Mouse (Mus musculus) liver, adult 2 months (tissue): ENCODE data around the gene Acvr2b. TPM values are rescaled to one million over a fixed set of nuclear protein-coding genes. Genes with fewer than 3 reads are reported as not detected.

Source experiments
- DNase-seq: peaks from one replicate; pipeline ENCODE4 v3.0.0-alpha.2; 2011; ENCODE audit warnings: low read depth, low spot score; ENCODE audit errors: extremely low read depth
- H3K27ac ChIP-seq: fragments of 200-500 bp; replicated peaks from 2 replicates; pipeline ENCODE4 v1.5.1; 2012; ENCODE audit warnings: low read depth, mild to moderate bottlenecking, control low read depth, inconsistent platforms, low read length; ENCODE audit not compliant: insufficient read depth
- H3K27me3 ChIP-seq: fragments of 200-500 bp; 2 replicates; pipeline ENCODE4 v1.6.1; 2012; ENCODE audit warnings: mild to moderate bottlenecking, moderate library complexity, low read length, inconsistent platforms; ENCODE audit not compliant: control insufficient read depth, insufficient read depth
- H3K36me3 ChIP-seq: fragments of 200-500 bp; 2 replicates; pipeline ENCODE4 v1.6.1; 2012; ENCODE audit warnings: low read length, inconsistent platforms; ENCODE audit not compliant: control insufficient read depth, insufficient read depth
- H3K4me1 ChIP-seq: fragments of 200-500 bp; 2 replicates; pipeline ENCODE4 v1.6.1; 2011; ENCODE audit warnings: low read length; ENCODE audit not compliant: control insufficient read depth, insufficient read depth
- H3K4me3 ChIP-seq: fragments of 200-500 bp; 2 replicates; pipeline ENCODE4 v1.5.1; 2011; ENCODE audit warnings: low read depth, mild to moderate bottlenecking, control low read depth, low read length, moderate library complexity; ENCODE audit not compliant: insufficient read depth
- H3K79me2 ChIP-seq: fragments of 200-500 bp; 2 replicates; pipeline ENCODE4 v1.6.1; 2012; ENCODE audit warnings: inconsistent platforms, mild to moderate bottlenecking, low read length, moderate library complexity; ENCODE audit not compliant: control insufficient read depth, insufficient read depth
- H3K9ac ChIP-seq: fragments of 200-500 bp; 2 replicates; pipeline ENCODE4 v1.6.1; 2012; ENCODE audit warnings: low read depth, mild to moderate bottlenecking, control low read depth, inconsistent platforms, low read length
- CTCF ChIP-seq: fragments of 200-500 bp; IDR thresholded peaks from 2 replicates; pipeline ENCODE4 v1.5.1; 2011; ENCODE audit warnings: low read depth, low read length, control low read depth
- POLR2A ChIP-seq: fragments of 200-500 bp; IDR thresholded peaks from 2 replicates; pipeline ENCODE4 v1.6.1; 2011; ENCODE audit warnings: low read length, control low read depth; ENCODE audit not compliant: insufficient read depth; ENCODE audit errors: extremely low read depth
- WGBS: fragments of 180-500 bp; shearing (Covaris S2); methylation state at CpG from one replicate; pipeline ENCODE4 v1.1.7; 2018; 5-methylcytosine and 5-hydroxymethylcytosine counted together
- polyA plus RNA-seq: library from polyadenylated mRNA; depleted of rRNA; stranded (reverse); fragments of >200 nt; gene quantifications from 2 replicates; pipeline ENCODE4 v1.2.3, GENCODE M21; 2012; rRNA removed
- total RNA-seq: library from RNA; depleted of rRNA; stranded (reverse); fragments of >200 nt; gene quantifications from 2 replicates; pipeline ENCODE4 v1.2.3, GENCODE M21; 2014; rRNA removed

Acvr2b gene
- 3.7 and 4.2 TPM in 2 replicates for total RNA-seq
- polyA plus RNA-seq, result 2.8 and 4.8 TPM in 2 replicates

- Histone ChIP-seq H3K9ac (peak within 1 kb of the TSS; percentile 98), H3K36me3 (no peaks in the 10 kb centered on the region), H3K4me1 (peaks cover 12% of the 10 kb centered on the region; the same call in 1 of the 2 replicates), H3K27me3 (no peaks in the 10 kb centered on the region), H3K4me3 (peak within 1 kb of the TSS; percentile 93), H3K79me2 (peaks cover 24% of the 10 kb centered on the region), H3K27ac (peak within 1 kb of the TSS; percentile 95)
- TF ChIP-seq CTCF (peak; percentile 39; the same call in 1 of the 2 replicates), POLR2A (0 out of 2 replicates have a peak, but pooled peaks have one; percentile 32)
- WGBS, result under 1% methylated on average over 24 of the region's 32 CpGs
- peak; percentile 71 for DNase-seq
Measured at GRCm38 (mm10) chr9:119401801-119402214, at the start of gene Acvr2b. Gene Acvr2b, plus strand, starts transcription at chr9:119402118.

GRCm38 (mm10) chr9:119353926-119354325 lies 48.0 kb upstream of the Acvr2b start:
- 28% methylated on average over 6 of the region's 6 CpGs for WGBS
- H3K9ac ChIP-seq, result no peak overlapping the region
- no peak overlapping the region for H3K4me3 ChIP-seq
- peaks cover 5% of the 10 kb centered on the region; the same call in 1 of the 2 replicates for H3K36me3 ChIP-seq
- H3K4me1 ChIP-seq, result peaks cover 3% of the 10 kb centered on the region
- H3K27ac ChIP-seq, result no peak overlapping the region
- H3K27me3 ChIP-seq, result no peaks in the 10 kb centered on the region
- DNase-seq, result peak; percentile 58
- no peak for TF ChIP-seq POLR2A
- no peak for TF ChIP-seq CTCF
- peaks cover 3% of the 10 kb centered on the region; the same call in 1 of the 2 replicates for H3K79me2 ChIP-seq

GRCm38 (mm10) chr9:119355943-119356342 lies 46.0 kb upstream of the Acvr2b start:
- no peaks in the 10 kb centered on the region for H3K27me3 ChIP-seq
- H3K4me3 ChIP-seq, result no peak overlapping the region
- WGBS, result 78% methylated on average over 6 of the region's 6 CpGs
- TF ChIP-seq CTCF (no peak), POLR2A (no peak)
- no peak overlapping the region for H3K27ac ChIP-seq
- no peak for DNase-seq
- peaks cover 16% of the 10 kb centered on the region; the same call in 1 of the 2 replicates for H3K36me3 ChIP-seq
- peaks cover 15% of the 10 kb centered on the region; the same call in 1 of the 2 replicates for H3K79me2 ChIP-seq
- no peaks in the 10 kb centered on the region for H3K4me1 ChIP-seq
- no peak overlapping the region for H3K9ac ChIP-seq

GRCm38 (mm10) chr9:119357331-119358057 lies 44.4 kb upstream of the Acvr2b start, which contains the start of gene Xylb:
Gene Xylb, plus strand, starts transcription at chr9:119357381.
- peak; percentile 93 for TF ChIP-seq POLR2A
- TF ChIP-seq CTCF, result peak; percentile 90
- peak within 1 kb of the TSS; percentile 80 for H3K27ac ChIP-seq
- H3K79me2 ChIP-seq, result peaks cover 16% of the 10 kb centered on the region; the same call in 1 of the 2 replicates
- 2% methylated on average over 65 of the region's 65 CpGs for WGBS
- peak within 1 kb of the TSS; percentile 68 for H3K4me3 ChIP-seq
- H3K36me3 ChIP-seq, result peaks cover 29% of the 10 kb centered on the region; the same call in 1 of the 2 replicates
- no peaks in the 10 kb centered on the region for H3K4me1 ChIP-seq
- no peaks in the 10 kb centered on the region for H3K27me3 ChIP-seq
- peak within 1 kb of the TSS; percentile 92 for H3K9ac ChIP-seq
- DNase-seq, result peak; percentile 72

- no peak for TF ChIP-seq POLR2A
- no peak for TF ChIP-seq CTCF
Measured at GRCm38 (mm10) chr9:119358058-119358429, 43.9 kb upstream of the Acvr2b start.

GRCm38 (mm10) chr9:119361416-119361815 lies 40.5 kb upstream of the Acvr2b start:
- TF ChIP-seq POLR2A (no peak), CTCF (no peak)
- no peak overlapping the region for H3K4me3 ChIP-seq
- H3K9ac ChIP-seq, result no peak overlapping the region
- peaks cover 16% of the 10 kb centered on the region; the same call in 1 of the 2 replicates for H3K79me2 ChIP-seq
- peaks cover 53% of the 10 kb centered on the region for H3K36me3 ChIP-seq
- WGBS, result 90% methylated on average over 5 of the region's 5 CpGs
- no peak for DNase-seq
- no peaks in the 10 kb centered on the region for H3K4me1 ChIP-seq
- H3K27me3 ChIP-seq, result no peaks in the 10 kb centered on the region
- H3K27ac ChIP-seq, result no peak overlapping the region

More at GRCm38 (mm10) chr9:119358058-119358429, 43.9 kb upstream of the Acvr2b start:
- WGBS, result 10% methylated on average over 9 of the region's 9 CpGs
- Histone ChIP-seq H3K27ac (peak overlapping the region; percentile 80), H3K4me1 (no peaks in the 10 kb centered on the region), H3K4me3 (peak overlapping the region; percentile 68), H3K36me3 (peaks cover 34% of the 10 kb centered on the region), H3K79me2 (peaks cover 16% of the 10 kb centered on the region; the same call in 1 of the 2 replicates), H3K27me3 (no peaks in the 10 kb centered on the region), H3K9ac (peak overlapping the region; percentile 92)
- peak; percentile 94 for DNase-seq
